Mouse (Mus musculus) CH12F3 (cell line): ENCODE results near the gene Narfl.
"Not testable (repeated sequence)": the region's sequence is repeated elsewhere in the genome, so short reads cannot be mapped to it uniquely, and the experiment has no call there.

Experiments
- in situ Hi-C: fragments of 300-500 bp; cut with MboI; formaldehyde crosslinking; loops from 2 replicates; pipeline ENCODE4 v1.14.3; 2020; ENCODE audit warnings: low sequenced_read_pairs

Gene Narfl

DNA sequence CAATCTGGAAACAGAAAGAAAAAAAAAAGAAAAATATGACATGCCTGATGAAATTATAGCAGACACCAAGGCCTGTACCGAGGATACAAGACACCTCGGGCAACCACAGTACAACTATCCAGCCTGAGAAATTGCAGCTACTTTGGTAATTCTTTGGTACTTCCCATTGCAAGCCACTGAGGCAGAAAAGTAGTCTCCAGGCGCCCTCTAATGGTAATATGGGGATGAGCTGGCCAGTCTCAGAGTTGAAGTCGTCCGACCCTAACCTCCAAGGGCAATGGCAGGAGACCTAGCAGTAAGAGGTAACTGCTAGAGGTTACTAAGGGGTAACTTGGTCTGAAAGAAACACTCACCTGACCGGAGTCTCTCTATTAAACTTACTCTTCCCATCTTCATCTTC, 27.5 kb downstream of the Narfl start:
- in situ Hi-C loops = no loop called here

- in situ Hi-C loops = no loop called here
Observed at GRCm38 (mm10) chr17:25802825-25803517, 29.4 kb downstream of the Narfl start.

- in situ Hi-C loops = no loop called here
Observed at GRCm38 (mm10) chr17:25806507-25806906, 32.9 kb downstream of the Narfl start.

- in situ Hi-C loops = not testable (repeated sequence)
Observed at GRCm38 (mm10) chr17:25807452-25807851, 33.9 kb downstream of the Narfl start.

DNA sequence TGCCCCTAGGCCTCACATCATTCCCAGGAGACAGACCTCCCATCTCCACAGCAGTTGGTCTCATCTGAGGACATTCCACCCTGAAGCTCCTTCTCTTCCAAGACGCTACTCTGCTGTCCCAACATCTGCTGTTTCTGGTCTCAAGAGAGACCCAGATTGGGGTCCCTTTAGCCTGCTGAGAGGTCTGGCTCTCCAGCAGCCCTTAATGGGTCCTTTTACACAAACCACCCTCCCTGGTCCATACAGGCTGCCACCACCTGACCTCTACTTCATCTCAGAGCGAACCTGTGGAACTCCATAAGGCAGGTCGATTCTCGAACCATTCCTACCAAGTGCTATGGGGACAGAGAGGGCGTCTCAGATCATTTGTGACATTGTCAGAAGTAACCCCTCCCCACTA, 34.5 kb downstream of the Narfl start:
- in situ Hi-C loops = no loop called here

DNA sequence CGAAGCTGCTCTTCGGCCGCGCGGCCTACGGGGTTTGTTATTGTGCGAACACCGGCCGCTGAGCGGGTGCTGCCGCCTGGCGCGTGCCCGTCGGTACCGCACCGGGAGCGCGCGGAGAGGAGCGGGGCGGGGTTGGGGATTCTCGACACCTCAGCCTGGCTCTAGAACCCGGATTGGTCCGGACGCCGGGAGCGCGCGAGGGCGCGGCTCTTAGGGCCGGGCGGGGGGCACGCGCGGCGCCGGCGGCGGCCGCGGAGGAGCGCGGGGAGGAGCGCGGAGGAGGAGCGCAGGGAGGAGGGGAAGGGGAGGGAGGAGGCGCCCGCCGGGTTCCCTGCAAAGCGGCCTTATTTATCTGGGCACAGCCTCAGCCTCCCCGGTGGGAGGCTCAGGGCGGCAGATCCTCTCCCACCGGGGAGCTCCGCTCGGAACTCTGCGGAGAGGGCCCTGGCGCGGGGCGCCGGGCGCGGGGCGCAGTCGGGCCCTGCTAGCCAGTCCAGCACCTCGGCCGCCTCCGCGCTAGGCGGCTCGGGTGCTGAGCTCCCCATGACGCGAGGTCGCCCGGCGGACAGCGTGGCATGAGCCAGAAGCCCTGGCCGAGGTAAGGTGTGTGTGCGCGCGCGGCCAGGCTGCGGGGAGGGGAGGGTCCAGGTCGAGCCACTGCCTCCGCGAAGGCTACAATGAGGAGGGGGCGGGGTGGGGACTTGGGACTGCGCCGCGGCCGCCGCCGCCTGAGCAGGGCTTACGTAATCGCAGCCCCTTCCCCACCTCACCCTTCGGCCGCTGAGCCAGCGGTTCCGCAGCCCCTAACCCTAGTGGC, 35.4 kb downstream of the Narfl start, which contains the start of gene Fbxl16:
Gene Fbxl16 (plus strand): TSS at position 297 of the 817 bp plus-strand sequence.
- in situ Hi-C loops = no loop called here

- in situ Hi-C loops = no loop called here
Observed at GRCm38 (mm10) chr17:25809606-25810340, 36.2 kb downstream of the Narfl start.

- in situ Hi-C loops = no loop called here
Observed at GRCm38 (mm10) chr17:25810890-25811289, 37.3 kb downstream of the Narfl start.

GRCm38 (mm10) chr17:25813471-25813870, 39.9 kb downstream of the Narfl start:
- in situ Hi-C loops = no loop called here

GRCm38 (mm10) chr17:25817662-25818061, 44.1 kb downstream of the Narfl start:
- in situ Hi-C loops = no loop called here

- in situ Hi-C loops = no loop called here
Observed at GRCm38 (mm10) chr17:25818851-25819780, 45.5 kb downstream of the Narfl start.

- in situ Hi-C loops = no loop called here
Observed at GRCm38 (mm10) chr17:25823452-25823851, 49.9 kb downstream of the Narfl start, which contains the start of gene Wdr24. Wdr24 (plus strand) TSS chr17:25823627.

DNA sequence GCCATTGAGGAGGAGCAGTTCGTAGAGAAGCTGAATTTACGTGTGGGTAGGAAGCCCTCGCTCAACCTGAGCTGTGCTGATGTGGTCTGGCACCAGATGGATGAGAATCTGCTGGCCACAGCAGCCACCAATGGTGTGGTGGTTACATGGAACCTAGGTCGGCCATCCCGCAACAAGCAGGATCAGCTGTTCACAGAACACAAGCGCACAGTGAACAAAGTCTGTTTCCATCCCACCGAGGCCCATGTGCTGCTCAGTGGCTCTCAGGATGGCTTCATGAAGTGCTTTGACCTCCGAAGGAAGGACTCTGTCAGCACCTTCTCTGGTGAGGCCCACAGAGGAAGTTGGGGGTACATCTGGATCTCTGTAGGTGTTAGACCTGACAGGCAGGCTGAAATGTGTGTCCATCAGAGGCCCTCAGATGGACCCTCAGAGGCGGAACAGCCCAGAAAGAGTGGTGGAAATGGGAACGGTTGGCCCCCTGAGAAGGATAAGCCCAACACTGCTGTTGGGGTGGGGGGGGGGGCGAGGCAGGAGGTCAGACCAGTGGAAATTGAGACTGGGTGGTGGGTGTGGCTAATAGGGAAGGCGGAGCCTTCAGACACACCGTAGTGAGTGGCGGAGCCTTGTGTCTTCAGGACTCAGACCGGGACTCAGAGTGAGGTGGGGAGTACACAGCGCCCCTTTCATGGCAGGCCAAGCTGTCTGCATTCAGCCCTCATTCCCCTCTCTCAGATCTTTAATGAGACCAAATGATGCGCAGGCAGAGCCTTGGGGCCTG, 51.0 kb downstream of the Narfl start:
- in situ Hi-C loops = no loop called here

DNA sequence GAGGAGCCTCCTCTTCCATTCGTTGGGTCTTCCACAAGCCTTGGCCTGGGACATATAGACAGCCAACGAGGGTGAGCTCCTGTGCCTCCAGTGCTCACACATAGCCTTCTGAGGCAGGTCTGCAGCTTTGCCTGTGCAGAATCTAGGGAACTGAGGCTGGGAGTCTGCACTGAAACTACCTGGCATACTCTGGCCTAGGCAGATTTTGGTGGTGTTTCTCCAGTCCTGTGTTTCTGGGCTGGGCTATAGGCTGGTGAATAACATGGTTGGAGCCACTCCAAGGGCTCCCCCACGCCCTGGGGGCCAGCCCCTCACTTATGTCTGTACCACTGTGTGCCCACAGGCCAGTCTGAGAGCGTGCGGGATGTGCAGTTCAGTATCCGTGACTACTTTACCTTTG, 51.7 kb downstream of the Narfl start:
- in situ Hi-C loops = no loop called here

GRCm38 (mm10) chr17:25825984-25826570, 52.5 kb downstream of the Narfl start:
- in situ Hi-C loops = no loop called here

GRCm38 (mm10) chr17:25827011-25827410, 53.4 kb downstream of the Narfl start:
- in situ Hi-C loops = no loop called here

DNA sequence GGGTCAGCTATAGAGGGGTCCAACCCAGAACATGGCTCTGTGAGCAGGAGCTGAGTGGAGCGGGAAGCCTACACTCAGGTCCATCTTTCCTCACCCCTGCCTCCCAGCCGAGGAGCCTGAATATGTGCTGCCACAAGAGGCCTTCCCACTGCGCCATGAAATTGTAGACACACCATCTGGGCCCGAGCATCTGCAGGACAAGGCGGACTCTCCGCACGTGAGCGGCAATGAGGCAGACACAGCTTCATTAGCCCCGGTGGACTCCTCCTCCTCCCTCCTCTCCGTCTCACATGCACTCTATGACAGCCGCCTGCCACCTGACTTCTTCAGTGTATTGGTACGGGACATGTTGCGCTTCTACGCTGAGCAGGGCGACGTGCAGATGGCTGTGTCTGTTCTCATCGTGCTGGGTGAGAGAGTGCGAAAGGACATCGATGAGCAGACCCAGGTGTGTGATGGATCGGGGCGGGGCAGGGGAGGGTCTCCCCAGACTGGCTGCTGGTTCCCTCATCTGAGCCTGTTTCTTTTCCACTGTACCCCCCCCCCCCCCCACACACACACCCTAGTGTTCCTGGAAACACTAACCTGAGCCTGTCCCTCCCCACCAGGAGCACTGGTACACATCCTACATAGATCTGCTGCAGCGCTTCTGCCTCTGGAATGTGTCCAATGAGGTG, 54.1 kb downstream of the Narfl start:
- in situ Hi-C loops = no loop called here

GRCm38 (mm10) chr17:25828223-25828594, 54.6 kb downstream of the Narfl start:
- in situ Hi-C loops = no loop called here
